Mouse (Mus musculus) embryonic facial prominence, embryonic 10.5 days (tissue): ENCODE measurements around the gene Paxx. TPM values are rescaled to one million over a fixed set of nuclear protein-coding genes. Genes with fewer than 3 reads are reported as not detected.

Experiments used
- DNase-seq: peaks from one replicate; pipeline ENCODE4 v3.0.0-alpha.2; 2017; ENCODE audit warnings: low spot score
- H3K27ac ChIP-seq: fragments of 300-500 bp; sonication (generic); replicated peaks from 2 replicates; pipeline ENCODE4 v1.5.1; 2016; ENCODE audit warnings: mild to moderate bottlenecking
- H3K27me3 ChIP-seq: fragments of 300-500 bp; sonication (generic); replicated peaks from 2 replicates; pipeline ENCODE4 v1.6.1; 2016; ENCODE audit warnings: low read depth, mild to moderate bottlenecking; ENCODE audit not compliant: poor library complexity, severe bottlenecking
- H3K36me3 ChIP-seq: fragments of 300-500 bp; sonication (generic); replicated peaks from 2 replicates; pipeline ENCODE4 v1.6.1; 2016; ENCODE audit warnings: mild to moderate bottlenecking, moderate library complexity
- H3K4me1 ChIP-seq: fragments of 300-500 bp; sonication (generic); 2 replicates; pipeline ENCODE4 v1.6.1; 2016
- H3K4me3 ChIP-seq: fragments of 300-500 bp; sonication (generic); 2 replicates; pipeline ENCODE4 v1.5.1; 2016; ENCODE audit warnings: mild to moderate bottlenecking, moderate library complexity
- H3K9me3 ChIP-seq: fragments of 300-500 bp; sonication (generic); 2 replicates; pipeline ENCODE4 v1.6.1; 2016; ENCODE audit warnings: mild to moderate bottlenecking
- WGBS: fragments of 180-500 bp; shearing (Covaris S2); methylation state at CpG from one replicate; pipeline ENCODE4 v1.1.7; 2016; 5-methylcytosine and 5-hydroxymethylcytosine counted together
- polyA plus RNA-seq: library from polyadenylated mRNA; unstranded; fragments of >200 nt; fragmentation: Nextera tagmentation; extraction: Ambion mirVana; gene quantifications from 2 replicates; pipeline ENCODE4 v1.2.1, GENCODE M21; 2016

Paxx gene
- polyA plus RNA-seq, 1 experiment from 2014 or later, result 16.0 TPM

- Histone ChIP-seq H3K36me3 (peaks cover 9% of the 10 kb centered on the region), H3K27ac (no peak overlapping the region; the same call in 1 of the 2 replicates), H3K4me1 (peaks cover 30% of the 10 kb centered on the region), H3K27me3 (no peaks in the 10 kb centered on the region), H3K4me3 (no peak overlapping the region), H3K9me3 (no peaks in the 10 kb centered on the region)
- DNase-seq, result no peak
- WGBS, result 62% methylated on average over 6 of the region's 6 CpGs
Observed at GRCm38 (mm10) chr2:25497846-25498575, 37.1 kb upstream of the Paxx start.

- peaks cover 21% of the 10 kb centered on the region for H3K4me1 ChIP-seq
- 46% methylated on average over 4 of the region's 4 CpGs for WGBS
- H3K4me3 ChIP-seq, result no peak overlapping the region
- no peaks in the 10 kb centered on the region for H3K27me3 ChIP-seq
- H3K36me3 ChIP-seq, result no peaks in the 10 kb centered on the region
- no peaks in the 10 kb centered on the region for H3K9me3 ChIP-seq
- no peak for DNase-seq
- H3K27ac ChIP-seq, result no peak overlapping the region
Observed at GRCm38 (mm10) chr2:25496462-25496861, 35.6 kb upstream of the Paxx start.

- Histone ChIP-seq H3K27ac (no peak within 1 kb of the TSS), H3K9me3 (no peaks in the 10 kb centered on the region), H3K36me3 (no peaks in the 10 kb centered on the region), H3K27me3 (no peaks in the 10 kb centered on the region), H3K4me3 (no peak within 1 kb of the TSS), H3K4me1 (peaks cover 10% of the 10 kb centered on the region; the same call in 1 of the 2 replicates)
- DNase-seq, result no peak
- WGBS, result 85% methylated on average over 5 of the region's 5 CpGs
Observed at GRCm38 (mm10) chr2:25493476-25493961, 32.6 kb upstream of the Paxx start, which contains the start of gene Lcn12. Lcn12 (minus strand) TSS chr2:25493911.

GRCm38 (mm10) chr2:25492988-25493387 is 32.1 kb upstream of the Paxx start:
- H3K4me1 ChIP-seq, result peaks cover 6% of the 10 kb centered on the region; the same call in 1 of the 2 replicates
- H3K9me3 ChIP-seq, result no peaks in the 10 kb centered on the region
- no peaks in the 10 kb centered on the region for H3K27me3 ChIP-seq
- H3K27ac ChIP-seq, result no peak overlapping the region
- 85% methylated on average over 5 of the region's 5 CpGs for WGBS
- DNase-seq, result no peak
- no peak overlapping the region for H3K4me3 ChIP-seq
- H3K36me3 ChIP-seq, result no peaks in the 10 kb centered on the region

- no peaks in the 10 kb centered on the region for H3K4me1 ChIP-seq
- H3K27me3 ChIP-seq, result no peaks in the 10 kb centered on the region
- no peak for DNase-seq
- H3K36me3 ChIP-seq, result no peaks in the 10 kb centered on the region
- no peak overlapping the region for H3K4me3 ChIP-seq
- no peak overlapping the region for H3K27ac ChIP-seq
- H3K9me3 ChIP-seq, result no peaks in the 10 kb centered on the region
- 84% methylated on average over 7 of the region's 7 CpGs for WGBS
Observed at GRCm38 (mm10) chr2:25488671-25489068, 27.8 kb upstream of the Paxx start.

- no peaks in the 10 kb centered on the region for H3K9me3 ChIP-seq
- H3K36me3 ChIP-seq, result no peaks in the 10 kb centered on the region
- no peak overlapping the region for H3K4me3 ChIP-seq
- 78% methylated on average over 6 of the region's 6 CpGs for WGBS
- H3K27me3 ChIP-seq, result no peaks in the 10 kb centered on the region
- no peaks in the 10 kb centered on the region for H3K4me1 ChIP-seq
- no peak overlapping the region for H3K27ac ChIP-seq
- no peak for DNase-seq
Observed at GRCm38 (mm10) chr2:25487965-25488670, 27.2 kb upstream of the Paxx start.

- Histone ChIP-seq H3K27ac (no peak overlapping the region), H3K9me3 (no peaks in the 10 kb centered on the region), H3K4me1 (no peaks in the 10 kb centered on the region), H3K27me3 (0 out of 2 replicates have a peak, but pooled peaks cover 3% of the 10 kb centered on the region), H3K36me3 (no peaks in the 10 kb centered on the region), H3K4me3 (no peak overlapping the region)
- no peak for DNase-seq
- WGBS, result 68% methylated on average over 11 of the region's 11 CpGs
Observed at GRCm38 (mm10) chr2:25484901-25485647, 24.2 kb upstream of the Paxx start.

GRCm38 (mm10) chr2:25482969-25483368 is 22.1 kb upstream of the Paxx start:
- WGBS, result 26% methylated on average over 7 of the region's 7 CpGs
- H3K4me1 ChIP-seq, result no peaks in the 10 kb centered on the region
- no peaks in the 10 kb centered on the region for H3K36me3 ChIP-seq
- no peaks in the 10 kb centered on the region for H3K9me3 ChIP-seq
- peak; percentile 38 for DNase-seq
- no peak overlapping the region for H3K27ac ChIP-seq
- H3K4me3 ChIP-seq, result no peak overlapping the region
- 0 out of 2 replicates have a peak, but pooled peaks cover 3% of the 10 kb centered on the region for H3K27me3 ChIP-seq

- Histone ChIP-seq H3K9me3 (no peaks in the 10 kb centered on the region), H3K27ac (no peak overlapping the region), H3K36me3 (no peaks in the 10 kb centered on the region), H3K27me3 (0 out of 2 replicates have a peak, but pooled peaks cover 3% of the 10 kb centered on the region), H3K4me1 (no peaks in the 10 kb centered on the region), H3K4me3 (no peak overlapping the region)
- WGBS, result 84% methylated on average over 1 of the region's 1 CpGs
- DNase-seq, result no peak
Observed at GRCm38 (mm10) chr2:25480541-25480940, 19.6 kb upstream of the Paxx start.

- Histone ChIP-seq H3K4me3 (no peak overlapping the region), H3K27me3 (0 out of 2 replicates have a peak, but pooled peaks cover 3% of the 10 kb centered on the region)
- WGBS, result 78% methylated on average over 10 of the region's 10 CpGs
Observed at GRCm38 (mm10) chr2:25479551-25480311, 18.8 kb upstream of the Paxx start.

GRCm38 (mm10) chr2:25477967-25478675 is 17.2 kb upstream of the Paxx start:
- H3K4me3 ChIP-seq, result no peak overlapping the region
- H3K4me1 ChIP-seq, result no peaks in the 10 kb centered on the region
- WGBS, result 91% methylated on average over 3 of the region's 3 CpGs
- no peak overlapping the region for H3K27ac ChIP-seq
- H3K27me3 ChIP-seq, result 0 out of 2 replicates have a peak, but pooled peaks cover 3% of the 10 kb centered on the region
- no peaks in the 10 kb centered on the region for H3K9me3 ChIP-seq
- no peaks in the 10 kb centered on the region for H3K36me3 ChIP-seq
- no peak for DNase-seq

More at GRCm38 (mm10) chr2:25479551-25480311, 18.8 kb upstream of the Paxx start:
- Histone ChIP-seq H3K27ac (no peak overlapping the region), H3K36me3 (no peaks in the 10 kb centered on the region), H3K9me3 (no peaks in the 10 kb centered on the region), H3K4me1 (no peaks in the 10 kb centered on the region)
- DNase-seq, result no peak
